Mouse (Mus musculus): ENCODE data around the gene Adamts9.

Adamts9 gene

GRCm38 (mm10) chr6:92733651-92734050, 209.6 kb downstream of the Adamts9 start:
- no peak for DNase-seq (ENCODE audit: extremely low spot score, low read depth, low spot score)

GRCm38 (mm10) chr6:92728514-92728913, 214.8 kb downstream of the Adamts9 start:
- no peak for DNase-seq (ENCODE audit: extremely low spot score, low read depth, low spot score)

- DNase-seq (ENCODE audit: extremely low spot score, low read depth, low spot score) = no peak
These were observed 215.2 kb downstream of the Adamts9 start for GRCm38 (mm10) chr6:92728084-92728483.

- DNase-seq (ENCODE audit: extremely low spot score, low read depth, low spot score) = no peak
These were observed 215.8 kb downstream of the Adamts9 start for GRCm38 (mm10) chr6:92727351-92727986.

DNA sequence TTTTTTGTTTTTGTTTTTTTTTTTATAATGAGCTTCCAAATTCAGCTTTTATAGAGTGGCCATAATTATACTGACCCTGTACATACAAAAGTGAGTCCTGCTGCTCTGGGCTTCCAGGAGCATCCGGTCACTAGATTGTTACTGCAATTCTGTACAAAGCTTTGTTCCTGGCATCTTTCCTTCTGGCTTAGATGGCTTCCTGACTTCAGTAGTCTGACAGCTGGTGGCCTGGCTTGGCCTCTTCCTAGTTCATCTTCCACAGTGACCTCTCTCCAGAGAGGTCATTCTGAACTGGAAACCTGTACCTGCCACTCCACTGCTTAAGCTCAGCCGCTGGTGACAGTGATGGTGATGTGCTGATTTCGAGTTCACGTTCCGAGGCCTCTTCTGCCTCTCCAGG, 217.2 kb downstream of the Adamts9 start:
- no peak for DNase-seq (ENCODE audit: extremely low spot score, low read depth, low spot score)

- DNase-seq (ENCODE audit: extremely low spot score, low read depth, low spot score) = no peak
These were observed 218.9 kb downstream of the Adamts9 start for GRCm38 (mm10) chr6:92724394-92724793.

Data from hindlimb bud, embryonic 11.5 days (tissue).